Mouse (Mus musculus): ENCODE measurements around the gene Smoc1.

DNA sequence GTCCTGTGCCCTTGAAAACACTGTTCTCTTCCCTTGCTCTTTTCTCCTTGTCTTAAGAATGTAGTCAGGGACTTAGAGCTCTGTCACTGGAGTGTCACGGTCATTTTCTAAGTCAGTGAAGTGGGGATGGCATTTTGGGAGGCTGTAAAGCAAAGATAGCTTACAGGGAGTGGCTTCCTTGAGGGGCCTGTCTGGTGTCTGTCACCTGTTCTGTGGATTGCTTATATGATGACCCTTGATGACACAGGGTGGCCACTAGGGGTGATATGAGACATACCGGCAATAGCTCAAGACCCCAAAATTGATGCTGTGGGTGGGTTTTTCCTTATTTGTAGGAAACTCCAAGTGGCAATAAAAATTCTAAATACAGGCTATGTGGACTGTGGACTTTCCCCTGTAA, 141.9 kb downstream of the Smoc1 start:
- TF ChIP-seq CTCF (IDR thresholded peaks at IDR 0.05; ENCODE audit: borderline replicate concordance, control insufficient read depth, extremely low read depth, insufficient read depth, low read length, poor library complexity), result no peak
- no peak for TF ChIP-seq POLR2A (IDR thresholded peaks at IDR 0.05; ENCODE audit: control insufficient read depth, extremely low read depth, insufficient read depth, low read length, poor library complexity)

Measured in thymus, adult 2 months (tissue).